ENCODE assay signal across 17 mouse cellular contexts in genomic region chr2:93874606-93875005, GRCm38 (mm10). TPM values are rescaled to one million over a fixed set of nuclear protein-coding genes. Genes with fewer than 3 reads are reported as not detected.
DNase-seq lines count a peak whose midpoint lies in the region; ATAC-seq and TF ChIP-seq lines count a peak whose summit lies in the region.
"Had no signal": no experiment of that assay in that cellular context is flagged by ENCODE, and none has a peak within 500 bp of the region (broad histone marks: within the 10 kb centered on the region; RNA-seq: fewer than 3 reads in every experiment).

No protein-coding gene starts in this region.

- 89% methylated on average over 3 of the region's 3 CpGs for WGBS in heart, adult 2 months
- 82% methylated on average over 3 of the region's 3 CpGs for WGBS in heart, embryonic 12.5 days
- 80% methylated on average over 3 of the region's 3 CpGs for WGBS in lung, embryonic 15.5 days
- WGBS in lung, adult 2 months = 86% methylated on average over 3 of the region's 3 CpGs
- WGBS in embryonic facial prominence, embryonic 10.5 days = 85% methylated on average over 3 of the region's 3 CpGs
- 69% methylated on average over 3 of the region's 3 CpGs for WGBS in hindbrain, postnatal 0 days

- no peaks in the 10 kb centered on the region for H3K4me1 ChIP-seq in heart, adult 2 months (ENCODE audit: control insufficient read depth, insufficient read depth, low read length)
- peaks cover 23% of the 10 kb centered on the region for H3K4me1 ChIP-seq in heart, embryonic 12.5 days (replicated peaks)
- peaks cover 15% of the 10 kb centered on the region for H3K4me1 ChIP-seq in lung, embryonic 15.5 days
- no peaks in the 10 kb centered on the region for H3K4me1 ChIP-seq in lung, adult 2 months (ENCODE audit: control insufficient read depth, insufficient read depth, low read length)
- H3K4me1 ChIP-seq in embryonic facial prominence, embryonic 10.5 days = peaks cover 20% of the 10 kb centered on the region
- peaks cover 6% of the 10 kb centered on the region for H3K4me1 ChIP-seq in hindbrain, postnatal 0 days (ENCODE audit: insufficient read depth, low read length)
- H3K4me1 ChIP-seq: liver, embryonic 15.5 days had no signal

- H3K27me3 ChIP-seq in heart, adult 2 months (ENCODE audit: control insufficient read depth, insufficient read depth, low read length) = no peaks in the 10 kb centered on the region
- peaks cover 2% of the 10 kb centered on the region; the same call in 1 of the 2 replicates for H3K27me3 ChIP-seq in heart, embryonic 12.5 days (replicated peaks)
- H3K27me3 ChIP-seq in lung, embryonic 15.5 days = no peaks in the 10 kb centered on the region
- no peaks in the 10 kb centered on the region for H3K27me3 ChIP-seq in embryonic facial prominence, embryonic 10.5 days (replicated peaks; ENCODE audit: low read depth, poor library complexity, severe bottlenecking)
- H3K27me3 ChIP-seq in hindbrain, postnatal 0 days (ENCODE audit: insufficient read depth, low read length) = no peaks in the 10 kb centered on the region
- H3K27me3 ChIP-seq: heart, embryonic 13.5 days; liver, embryonic 15.5 days; midbrain, embryonic 13.5 days had no signal

- H3K9ac ChIP-seq in heart, adult 2 months (ENCODE audit: low read depth, low read length) = no peak overlapping the region
- no peak overlapping the region for H3K9ac ChIP-seq in heart, embryonic 12.5 days
- H3K9ac ChIP-seq in lung, embryonic 15.5 days = no peak overlapping the region
- H3K9ac ChIP-seq in hindbrain, postnatal 0 days (replicated peaks; ENCODE audit: low read length) = no peak overlapping the region
- H3K9ac ChIP-seq: heart, embryonic 13.5 days; limb, embryonic 13.5 days; liver, embryonic 15.5 days; midbrain, embryonic 13.5 days had no signal

- no peak for ATAC-seq in heart, embryonic 12.5 days (ENCODE audit: insufficient number of reproducible peaks, low FRiP score)
- no peak for ATAC-seq in lung, embryonic 15.5 days (ENCODE audit: borderline replicate concordance, extremely low read depth, low FRiP score, low TSS enrichment)
- ATAC-seq in hindbrain, postnatal 0 days = 0 out of 2 replicates have a peak, but pooled peaks have one; percentile 31
- ATAC-seq: midbrain, embryonic 13.5 days had no signal

- H3K4me2 ChIP-seq in heart, embryonic 12.5 days = no peak overlapping the region
- no peak overlapping the region for H3K4me2 ChIP-seq in lung, embryonic 15.5 days
- H3K4me2 ChIP-seq in hindbrain, postnatal 0 days (ENCODE audit: low read depth, low read length) = no peak overlapping the region
- H3K4me2 ChIP-seq: heart, embryonic 13.5 days; limb, embryonic 13.5 days; liver, embryonic 15.5 days; midbrain, embryonic 13.5 days had no signal

- TF ChIP-seq POLR2A in heart, adult 2 months (IDR thresholded peaks at IDR 0.05; ENCODE audit: insufficient read depth, low read depth, low read length) = no peak
- TF ChIP-seq POLR2A in lung, adult 2 months (IDR thresholded peaks at IDR 0.05; ENCODE audit: borderline replicate concordance, extremely low read depth, low read depth, low read length) = no peak

- no peak for DNase-seq in heart, adult 2 months
- DNase-seq in lung, adult 2 months = no peak
- DNase-seq in embryonic facial prominence, embryonic 10.5 days (ENCODE audit: low spot score) = no peak
- peak; percentile 37 for DNase-seq in hindbrain, postnatal 0 days (ENCODE audit: low spot score)
- no peak for DNase-seq in thymus, postnatal 36 days
- DNase-seq: kidney, adult 11 months had no signal

- H3K4me3 ChIP-seq in heart, adult 2 months = no peak overlapping the region
- H3K4me3 ChIP-seq in heart, embryonic 12.5 days = no peak overlapping the region
- no peak overlapping the region for H3K4me3 ChIP-seq in lung, embryonic 15.5 days
- H3K4me3 ChIP-seq in lung, adult 2 months (replicated peaks; ENCODE audit: extremely low read depth, low read depth, low read length) = no peak overlapping the region
- H3K4me3 ChIP-seq in embryonic facial prominence, embryonic 10.5 days = no peak overlapping the region
- H3K4me3 ChIP-seq in hindbrain, postnatal 0 days (ENCODE audit: low read length) = no peak overlapping the region
- H3K4me3 ChIP-seq: heart, embryonic 13.5 days; layer of hippocampus, adult 2 months; limb, embryonic 13.5 days; liver, embryonic 15.5 days; midbrain, embryonic 13.5 days had no signal

- TF ChIP-seq EP300 in heart, adult 2 months (IDR thresholded peaks at IDR 0.05; ENCODE audit: insufficient read depth, low read depth, low read length) = no peak

- no peak for TF ChIP-seq CTCF in heart, adult 2 months (IDR thresholded peaks at IDR 0.05)
- no peak for TF ChIP-seq CTCF in lung, adult 2 months (IDR thresholded peaks at IDR 0.05; ENCODE audit: insufficient read depth, low read length)
- no peak for TF ChIP-seq CTCF in hindbrain, postnatal 0 days (IDR thresholded peaks at IDR 0.05; ENCODE audit: low read depth)

- no peaks in the 10 kb centered on the region for H3K36me3 ChIP-seq in heart, adult 2 months (ENCODE audit: control insufficient read depth, insufficient read depth, low read length)
- H3K36me3 ChIP-seq in heart, embryonic 12.5 days = no peaks in the 10 kb centered on the region
- no peaks in the 10 kb centered on the region for H3K36me3 ChIP-seq in lung, embryonic 15.5 days
- H3K36me3 ChIP-seq in embryonic facial prominence, embryonic 10.5 days (replicated peaks) = no peaks in the 10 kb centered on the region
- no peaks in the 10 kb centered on the region for H3K36me3 ChIP-seq in hindbrain, postnatal 0 days (ENCODE audit: insufficient read depth, low read length)
- H3K36me3 ChIP-seq: heart, embryonic 13.5 days; limb, embryonic 13.5 days; liver, embryonic 15.5 days; midbrain, embryonic 13.5 days had no signal

- no peaks in the 10 kb centered on the region for H3K79me2 ChIP-seq in heart, adult 2 months (replicated peaks; ENCODE audit: control insufficient read depth, insufficient read depth, low read length)

- intact Hi-C loops in heart, adult 2 months (cut with DNase I) = no loop called here

- H3K27ac ChIP-seq in heart, adult 2 months = 0 out of 2 replicates have a peak overlapping the region, but pooled peaks have one; percentile 23
- H3K27ac ChIP-seq in heart, embryonic 12.5 days (ENCODE audit: poor library complexity, severe bottlenecking) = no peak overlapping the region
- peak overlapping the region; percentile 56 for H3K27ac ChIP-seq in lung, embryonic 15.5 days
- peak overlapping the region; percentile 27; the same call in 1 of the 2 replicates for H3K27ac ChIP-seq in embryonic facial prominence, embryonic 10.5 days (replicated peaks)
- no peak overlapping the region for H3K27ac ChIP-seq in hindbrain, postnatal 0 days
- H3K27ac ChIP-seq: heart, embryonic 13.5 days; layer of hippocampus, adult 2 months; limb, embryonic 13.5 days; liver, embryonic 15.5 days; macrophage; midbrain, embryonic 13.5 days had no signal

- H3K9me3 ChIP-seq in heart, embryonic 12.5 days (replicated peaks) = no peaks in the 10 kb centered on the region
- H3K9me3 ChIP-seq in lung, embryonic 15.5 days = no peaks in the 10 kb centered on the region
- H3K9me3 ChIP-seq in embryonic facial prominence, embryonic 10.5 days = no peaks in the 10 kb centered on the region
- H3K9me3 ChIP-seq in hindbrain, postnatal 0 days (ENCODE audit: low read length) = no peaks in the 10 kb centered on the region
- H3K9me3 ChIP-seq: heart, embryonic 13.5 days; limb, embryonic 13.5 days; liver, embryonic 15.5 days; midbrain, embryonic 13.5 days had no signal

RNA-seq across cellular contexts. Expression of gene Accsl, which starts 5.6 kb away (rescaled TPM):
- not detected for total RNA-seq in heart, adult 2 months (2021)
- polyA plus RNA-seq in heart, adult 2 months (2012; rRNA removed) = 0.20 TPM in 1 of 2 replicates, not detected in the other
- not detected in 2 replicates for polyA plus RNA-seq in heart, embryonic 12.5 days (2016; fragmentation: Nextera tagmentation; extraction: Ambion mirVana)
- 0.47 TPM in 1 of 2 replicates, not detected in the other for polyA plus RNA-seq in lung, embryonic 15.5 days (2015; fragmentation: Nextera tagmentation; extraction: Ambion mirVana)
- polyA plus RNA-seq in lung, adult 2 months (2012; rRNA removed) = 0.08 TPM in 1 of 2 replicates, not detected in the other
- polyA plus RNA-seq in embryonic facial prominence, embryonic 10.5 days (2016; fragmentation: Nextera tagmentation; extraction: Ambion mirVana) = 0.14 and 0.34 TPM in 2 replicates
- not detected in 2 replicates for total RNA-seq in hindbrain, postnatal 0 days (2014; rRNA removed)
- 0.30 and 0.39 TPM in 2 replicates for polyA plus RNA-seq in hindbrain, postnatal 0 days (2015; fragmentation: Nextera tagmentation; extraction: Ambion mirVana)
- total RNA-seq: gastrocnemius, postnatal 36 days; hematopoietic stem cell, adult 5-6 weeks had no signal
- polyA plus RNA-seq: embryonic facial prominence, embryonic 11.5 days; heart, embryonic 13.5 days; limb, embryonic 13.5 days; liver, embryonic 15.5 days; macrophage had no signal

RNA-seq across cellular contexts. Expression of gene Accs, which starts 24.9 kb away (rescaled TPM):
- total RNA-seq in heart, adult 2 months (2021) = 1 to 10 TPM; 4.1 to 4.5 TPM
- polyA plus RNA-seq in heart, adult 2 months (2012; rRNA removed) = 10.5 and 10.7 TPM in 2 replicates
- 6.2 and 6.6 TPM in 2 replicates for polyA plus RNA-seq in heart, embryonic 12.5 days (2016; fragmentation: Nextera tagmentation; extraction: Ambion mirVana)
- polyA plus RNA-seq in lung, embryonic 15.5 days (2015; fragmentation: Nextera tagmentation; extraction: Ambion mirVana) = 7.4 and 9.2 TPM in 2 replicates
- 17.5 and 19.1 TPM in 2 replicates for polyA plus RNA-seq in lung, adult 2 months (2012; rRNA removed)
- polyA plus RNA-seq in embryonic facial prominence, embryonic 10.5 days (2016; fragmentation: Nextera tagmentation; extraction: Ambion mirVana) = 10.9 and 11.2 TPM in 2 replicates
- 12.0 and 19.1 TPM in 2 replicates for total RNA-seq in hindbrain, postnatal 0 days (2014; rRNA removed)
- polyA plus RNA-seq in hindbrain, postnatal 0 days (2015; fragmentation: Nextera tagmentation; extraction: Ambion mirVana) = 6.5 and 6.6 TPM in 2 replicates

RNA-seq across cellular contexts. Expression of gene Ext2, which starts 52.2 kb away (rescaled TPM):
- total RNA-seq in heart, adult 2 months (2021) = 10 to 100 TPM; 43.8 to 44.0 TPM
- 28.9 and 36.9 TPM in 2 replicates for polyA plus RNA-seq in heart, adult 2 months (2012; rRNA removed)
- 79.8 and 87.2 TPM in 2 replicates for polyA plus RNA-seq in heart, embryonic 12.5 days (2016; fragmentation: Nextera tagmentation; extraction: Ambion mirVana)
- polyA plus RNA-seq in lung, embryonic 15.5 days (2015; fragmentation: Nextera tagmentation; extraction: Ambion mirVana) = 125 and 134 TPM in 2 replicates
- polyA plus RNA-seq in lung, adult 2 months (2012; rRNA removed) = 58.3 and 59.5 TPM in 2 replicates
- 73.6 and 76.0 TPM in 2 replicates for polyA plus RNA-seq in embryonic facial prominence, embryonic 10.5 days (2016; fragmentation: Nextera tagmentation; extraction: Ambion mirVana)
- 34.9 and 37.8 TPM in 2 replicates for total RNA-seq in hindbrain, postnatal 0 days (2014; rRNA removed)
- polyA plus RNA-seq in hindbrain, postnatal 0 days (2015; fragmentation: Nextera tagmentation; extraction: Ambion mirVana) = 69.8 and 70.3 TPM in 2 replicates

Comparison
In these comparisons a context has a peak if more than half of its experiments do, and no peak if none do; other contexts are left out.
1. H3K27ac ChIP-seq: peak in heart, adult 2 months (single experiment), lung, embryonic 15.5 days (single experiment) and embryonic facial prominence, embryonic 10.5 days (single experiment); none in heart, embryonic 12.5 days (single experiment) and hindbrain, postnatal 0 days (single experiment).